Mouse (Mus musculus) MEL (cell line): ENCODE results near the gene Sema3f. TPM values are rescaled to one million over a fixed set of nuclear protein-coding genes. Genes with fewer than 3 reads are reported as not detected.

Source experiments
- DNase-seq: peaks from one replicate; pipeline ENCODE4 v3.0.0; 2011; ENCODE audit warnings: low read depth, low spot score
- H3K27ac ChIP-seq: 2 replicates; pipeline ENCODE4 v1.5.1; 2012; ENCODE audit warnings: low read depth, mild to moderate bottlenecking, control low read depth, low read length, moderate library complexity; ENCODE audit not compliant: control insufficient read depth
- H3K27me3 ChIP-seq, 2 experiments: fragments of 150-350 bp in 1 of 2; sonication (generic) in 1 of 2; 2 replicates each; pipeline ENCODE4 v1.6.1; 2012; ENCODE audit warnings: low read length in 2 of 2, mild to moderate bottlenecking in 2 of 2, improper control_type of control experiment in 1 of 2, moderate library complexity in 1 of 2; ENCODE audit not compliant: insufficient read depth in 2 of 2, control insufficient read depth in 1 of 2
- H3K36me3 ChIP-seq, 2 experiments: 2 replicates each; pipeline ENCODE4 v1.6.1; 2012 to 2014; ENCODE audit warnings: low read length in 2 of 2, improper control_type of control experiment in 1 of 2, inconsistent platforms in 1 of 2, mild to moderate bottlenecking in 1 of 2; ENCODE audit not compliant: insufficient read depth in 2 of 2, control insufficient read depth in 1 of 2
- H3K4me1 ChIP-seq, 2 experiments: fragments of 150-350 bp in 1 of 2; sonication (generic) in 1 of 2; 2 replicates each; pipeline ENCODE4 v1.6.1; 2012; ENCODE audit warnings: low read length in 2 of 2, improper control_type of control experiment in 1 of 2, mild to moderate bottlenecking in 1 of 2; ENCODE audit not compliant: insufficient read depth in 2 of 2, control insufficient read depth in 1 of 2
- H3K4me3 ChIP-seq, 2 experiments: fragments of 150-350 bp in 1 of 2; sonication (generic) in 1 of 2; 2 replicates each; pipeline ENCODE4 v1.5.1; 2012; ENCODE audit warnings: low read depth in 2 of 2, low read length in 2 of 2, mild to moderate bottlenecking in 2 of 2, moderate library complexity in 2 of 2, control low read depth in 1 of 2, improper control_type of control experiment in 1 of 2; ENCODE audit not compliant: control insufficient read depth in 1 of 2, insufficient read depth in 1 of 2
- H3K79me2 ChIP-seq: 2 replicates; pipeline ENCODE4 v1.6.1; 2012; ENCODE audit warnings: mild to moderate bottlenecking, low read length, moderate library complexity; ENCODE audit not compliant: control insufficient read depth, poor library complexity, insufficient read depth
- H3K9ac ChIP-seq: 2 replicates; pipeline ENCODE4 v1.6.1; 2012; ENCODE audit warnings: low read depth, mild to moderate bottlenecking, control low read depth, low read length, moderate library complexity; ENCODE audit not compliant: control insufficient read depth, poor library complexity, severe bottlenecking
- H3K9me3 ChIP-seq: fragments of 150-350 bp; sonication (generic); replicated peaks from 2 replicates; pipeline ENCODE4 v1.6.1; 2012; ENCODE audit warnings: mild to moderate bottlenecking, low read length, improper control_type of control experiment, moderate library complexity; ENCODE audit not compliant: insufficient read depth
- BHLHE40 ChIP-seq: IDR thresholded peaks from 2 replicates; pipeline ENCODE4 v1.6.1; 2012; ENCODE audit warnings: low read depth, mild to moderate bottlenecking, inconsistent platforms, low read length, improper control_type of control experiment, borderline replicate concordance
- CHD1 ChIP-seq: IDR thresholded peaks from 2 replicates; pipeline ENCODE4 v1.6.1; 2012; ENCODE audit warnings: low read depth, mild to moderate bottlenecking, inconsistent platforms, low read length, improper control_type of control experiment
- CTCF ChIP-seq, 3 experiments: IDR thresholded peaks in 2 of 3; conservative IDR thresholded peaks in 1 of 3; 2 replicates each; pipeline ENCODE4 v1.5.1; 2011 to 2012; ENCODE audit warnings: low read length in 3 of 3, low read depth in 2 of 3, mild to moderate bottlenecking in 2 of 3, improper control_type of control experiment in 1 of 3, inconsistent platforms in 1 of 3, mixed read lengths in 1 of 3, moderate library complexity in 1 of 3; ENCODE audit not compliant: control insufficient read depth in 1 of 3, insufficient read depth in 1 of 3, poor library complexity in 1 of 3, severe bottlenecking in 1 of 3
- E2F4 ChIP-seq: IDR thresholded peaks from 2 replicates; pipeline ENCODE4 v1.6.1; 2011; ENCODE audit warnings: low read depth, low read length, improper control_type of control experiment, borderline replicate concordance
- EP300 ChIP-seq, 2 experiments: IDR thresholded peaks; 2 replicates each; pipeline ENCODE4 v1.6.1; 2011; ENCODE audit warnings: improper control_type of control experiment in 2 of 2, low read length in 2 of 2, low read depth in 1 of 2, mild to moderate bottlenecking in 1 of 2
- ETS1 ChIP-seq: IDR thresholded peaks from 2 replicates; pipeline ENCODE4 v1.6.1; 2012; ENCODE audit warnings: low read depth, mild to moderate bottlenecking, inconsistent platforms, low read length, improper control_type of control experiment, moderate library complexity
- HCFC1 ChIP-seq: IDR thresholded peaks from 2 replicates; pipeline ENCODE4 v1.6.1; 2012; ENCODE audit warnings: low read depth, mild to moderate bottlenecking, inconsistent platforms, low read length, improper control_type of control experiment, moderate library complexity
- JUND ChIP-seq: IDR thresholded peaks from 2 replicates; pipeline ENCODE4 v1.6.1; 2011; ENCODE audit warnings: low read depth, mild to moderate bottlenecking, improper control_type of control experiment, low read length
- KAT2A ChIP-seq: conservative IDR thresholded peaks from 2 replicates; pipeline ENCODE4 v1.6.1; 2012; ENCODE audit warnings: low read depth, low read length, improper control_type of control experiment, inconsistent platforms
- MAFK ChIP-seq: IDR thresholded peaks from 2 replicates; pipeline ENCODE4 v1.6.1; 2011; ENCODE audit warnings: low read depth, mild to moderate bottlenecking, low read length, improper control_type of control experiment, borderline replicate concordance
- MAX ChIP-seq: IDR thresholded peaks from 2 replicates; pipeline ENCODE4 v1.6.1; 2011; ENCODE audit warnings: low read length, improper control_type of control experiment
- MXI1 ChIP-seq: IDR thresholded peaks from 2 replicates; pipeline ENCODE4 v1.6.1; 2011; ENCODE audit warnings: mild to moderate bottlenecking, low read depth, low read length, improper control_type of control experiment
- MYC ChIP-seq: IDR thresholded peaks from 2 replicates; pipeline ENCODE4 v1.6.1; 2011; ENCODE audit warnings: low read depth, mild to moderate bottlenecking, low read length, improper control_type of control experiment, moderate library complexity
- POLR2A ChIP-seq, 2 experiments: IDR thresholded peaks; 2 replicates each; pipeline ENCODE4 v1.6.1; 2011 to 2012; ENCODE audit warnings: low read length in 2 of 2, mild to moderate bottlenecking in 2 of 2, control low read depth in 1 of 2, improper control_type of control experiment in 1 of 2, low read depth in 1 of 2, moderate library complexity in 1 of 2; ENCODE audit not compliant: control insufficient read depth in 1 of 2, insufficient read depth in 1 of 2, poor library complexity in 1 of 2
- RAD21 ChIP-seq: IDR thresholded peaks from 2 replicates; pipeline ENCODE4 v1.6.1; 2011; ENCODE audit warnings: mild to moderate bottlenecking, low read depth, low read length, improper control_type of control experiment
- RCOR1 ChIP-seq: IDR thresholded peaks from 2 replicates; pipeline ENCODE4 v1.6.1; 2012; ENCODE audit warnings: low read depth, mild to moderate bottlenecking, inconsistent platforms, low read length, improper control_type of control experiment
- TAL1 ChIP-seq: IDR thresholded peaks from 2 replicates; pipeline ENCODE4 v1.6.1; 2012; ENCODE audit warnings: mild to moderate bottlenecking, inconsistent platforms, low read length, moderate library complexity, mixed read lengths
- TCF12 ChIP-seq: IDR thresholded peaks from 2 replicates; pipeline ENCODE4 v1.6.1; 2014; ENCODE audit warnings: low read depth, mild to moderate bottlenecking, inconsistent platforms, low read length, improper control_type of control experiment, moderate library complexity
- USF1 ChIP-seq: IDR thresholded peaks from 2 replicates; pipeline ENCODE4 v1.6.1; 2014; ENCODE audit warnings: low read depth, mild to moderate bottlenecking, inconsistent platforms, low read length, improper control_type of control experiment, moderate library complexity
- USF2 ChIP-seq, 2 experiments: IDR thresholded peaks; 2 replicates each; pipeline ENCODE4 v1.6.1; 2011 to 2012; ENCODE audit warnings: improper control_type of control experiment in 2 of 2, low read length in 2 of 2, borderline replicate concordance in 1 of 2, inconsistent platforms in 1 of 2, low read depth in 1 of 2, mild to moderate bottlenecking in 1 of 2; ENCODE audit not compliant: insufficient read depth in 1 of 2
- polyA plus RNA-seq, 2 experiments: library from polyadenylated mRNA; stranded (reverse) in 1 of 2; unstranded in 1 of 2; fragments of >175 nt in 1 of 2; fragments of >200 nt in 1 of 2; gene quantifications; 2 replicates each; pipeline versions ENCODE4 v1.2.1 to v1.2.4; 2012; ENCODE audit warnings: low replicate concordance in 2 of 2, low read depth in 1 of 2; ENCODE audit not compliant: insufficient read length in 2 of 2, insufficient read depth in 1 of 2, missing spikeins in 1 of 2
- total RNA-seq: library from RNA; depleted of rRNA; stranded (reverse); fragments of 300-350 nt; gene quantifications from 2 replicates; pipeline ENCODE4 v1.2.3, GENCODE M21; 2012

Gene Sema3f
- total and polyA plus RNA-seq, 3 experiments: not detected

DNA sequence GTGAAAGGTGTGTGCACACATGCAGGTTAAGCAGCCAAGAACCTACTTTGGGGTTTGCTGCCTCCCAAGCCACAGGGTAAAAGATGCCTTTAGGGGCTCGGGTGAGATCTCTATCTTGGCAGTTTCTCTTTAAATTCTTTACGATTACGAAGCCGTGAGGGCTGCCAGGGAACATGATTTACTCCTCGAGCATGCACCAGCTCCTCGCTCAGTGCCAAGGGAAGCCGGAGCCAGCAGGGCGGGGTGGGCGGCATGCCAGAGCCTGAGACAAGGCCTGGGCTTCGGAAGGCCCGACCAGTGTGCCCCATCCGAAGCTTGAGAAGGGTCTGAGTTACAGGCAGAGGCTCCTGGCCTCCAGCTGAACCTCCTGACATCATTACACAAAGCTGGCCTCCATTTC, 8.7 kb downstream of the Sema3f start:
- peaks cover 8 to 9% of the 10 kb centered on the region in 2 experiments; a peak in 3 of 4 replicates for H3K27me3 ChIP-seq

DNA sequence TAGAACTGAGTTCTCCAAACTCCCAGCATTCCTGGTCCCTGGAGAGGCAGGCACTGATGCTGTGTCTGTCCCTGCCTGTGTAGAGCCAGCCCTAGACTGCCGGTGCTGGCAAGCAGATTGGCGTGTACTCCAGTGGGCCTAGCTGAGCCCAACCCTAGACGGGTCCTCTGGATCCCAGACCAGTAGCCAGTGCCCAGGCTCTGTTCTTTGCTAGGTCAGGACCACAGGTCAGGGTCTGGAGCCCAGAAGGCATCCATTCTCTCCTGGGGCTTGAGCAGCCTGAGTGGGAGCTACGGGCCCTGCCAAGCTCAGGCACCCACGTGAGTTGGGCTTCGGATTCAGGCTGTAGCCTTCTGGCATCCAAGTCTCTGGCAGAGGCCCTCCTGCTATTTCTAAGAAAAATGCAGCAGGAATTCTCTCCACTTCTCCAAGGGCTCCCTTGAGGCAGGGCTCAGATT, 10.1 kb downstream of the Sema3f start:
- H3K4me1 ChIP-seq: no peaks in the 10 kb centered on the region
- no peaks in the 10 kb centered on the region for H3K79me2 ChIP-seq
- no peak for DNase-seq
- H3K9me3 ChIP-seq: no peaks in the 10 kb centered on the region
- H3K4me3 ChIP-seq: no peak overlapping the region
- H3K27me3 ChIP-seq: peaks cover 9 to 10% of the 10 kb centered on the region in 2 experiments; a peak in 3 of 4 replicates
- no peak overlapping the region for H3K9ac ChIP-seq
- no peaks in the 10 kb centered on the region for H3K36me3 ChIP-seq
- H3K27ac ChIP-seq: no peak overlapping the region
- TF ChIP-seq TCF12: no peak
- TF ChIP-seq BHLHE40: no peak
- TF ChIP-seq E2F4: no peak
- no peak for TF ChIP-seq MAX
- no peak for TF ChIP-seq TAL1
- TF ChIP-seq POLR2A (IDR thresholded peaks at IDR 0.05; ENCODE audit: control insufficient read depth in 1 of 2, insufficient read depth in 1 of 2, low read depth in 1 of 2, low read length in 2 of 2, poor library complexity in 1 of 2): no peak
- no peak for TF ChIP-seq CHD1
- TF ChIP-seq USF1: no peak
- no peak for TF ChIP-seq ETS1
- no peak for TF ChIP-seq MXI1
- TF ChIP-seq MYC: no peak
- no peak for TF ChIP-seq JUND
- no peak for TF ChIP-seq RCOR1
- TF ChIP-seq HCFC1: no peak
- no peak for TF ChIP-seq USF2 (IDR thresholded peaks at IDR 0.05; ENCODE audit: borderline replicate concordance in 1 of 2, insufficient read depth in 1 of 2, low read depth in 1 of 2, low read length in 2 of 2)

More for the DNA sequence above, 8.7 kb downstream of the Sema3f start:
- Histone ChIP-seq H3K9me3 (no peaks in the 10 kb centered on the region), H3K79me2 (no peaks in the 10 kb centered on the region), H3K4me1 (no peaks in the 10 kb centered on the region), H3K27ac (no peak overlapping the region), H3K9ac (no peak overlapping the region), H3K36me3 (no peaks in the 10 kb centered on the region), H3K4me3 (no peak overlapping the region)
- no peak for DNase-seq
- TF ChIP-seq CHD1: no peak
- TF ChIP-seq KAT2A: no peak
- no peak for TF ChIP-seq MAFK
- no peak for TF ChIP-seq USF1
- no peak for TF ChIP-seq USF2 (IDR thresholded peaks at IDR 0.05; ENCODE audit: borderline replicate concordance in 1 of 2, insufficient read depth in 1 of 2, low read depth in 1 of 2, low read length in 2 of 2)
- TF ChIP-seq POLR2A (IDR thresholded peaks at IDR 0.05; ENCODE audit: control insufficient read depth in 1 of 2, insufficient read depth in 1 of 2, low read depth in 1 of 2, low read length in 2 of 2, poor library complexity in 1 of 2): no peak
- no peak for TF ChIP-seq JUND
- TF ChIP-seq RCOR1: no peak
- no peak for TF ChIP-seq EP300 (IDR thresholded peaks at IDR 0.05; ENCODE audit: low read depth in 1 of 2, low read length in 2 of 2)
- no peak for TF ChIP-seq TAL1
- no peak for TF ChIP-seq CTCF (IDR thresholded peaks at IDR 0.05 in 2 of 3, conservative IDR thresholded peaks at IDR 0.05 in 1 of 3; ENCODE audit: control insufficient read depth in 1 of 3, insufficient read depth in 1 of 3, low read depth in 2 of 3, low read length in 3 of 3, poor library complexity in 1 of 3, severe bottlenecking in 1 of 3)
- no peak for TF ChIP-seq RAD21
- no peak for TF ChIP-seq TCF12
- TF ChIP-seq MXI1: no peak
